Mouse (Mus musculus) olfactory bulb, adult 2 months (tissue): ENCODE results near the gene Gpr87.

ENCODE experiments used
- CTCF ChIP-seq: fragments of 200-500 bp; IDR thresholded peaks from 2 replicates; pipeline ENCODE4 v1.5.1; 2012; ENCODE audit warnings: low read depth, mild to moderate bottlenecking, low read length, moderate library complexity; ENCODE audit not compliant: insufficient read depth
- POLR2A ChIP-seq: fragments of 200-500 bp; IDR thresholded peaks from 2 replicates; pipeline ENCODE4 v1.6.1; 2012; ENCODE audit warnings: mild to moderate bottlenecking, low read depth, low read length, moderate library complexity; ENCODE audit not compliant: insufficient read depth

DNA sequence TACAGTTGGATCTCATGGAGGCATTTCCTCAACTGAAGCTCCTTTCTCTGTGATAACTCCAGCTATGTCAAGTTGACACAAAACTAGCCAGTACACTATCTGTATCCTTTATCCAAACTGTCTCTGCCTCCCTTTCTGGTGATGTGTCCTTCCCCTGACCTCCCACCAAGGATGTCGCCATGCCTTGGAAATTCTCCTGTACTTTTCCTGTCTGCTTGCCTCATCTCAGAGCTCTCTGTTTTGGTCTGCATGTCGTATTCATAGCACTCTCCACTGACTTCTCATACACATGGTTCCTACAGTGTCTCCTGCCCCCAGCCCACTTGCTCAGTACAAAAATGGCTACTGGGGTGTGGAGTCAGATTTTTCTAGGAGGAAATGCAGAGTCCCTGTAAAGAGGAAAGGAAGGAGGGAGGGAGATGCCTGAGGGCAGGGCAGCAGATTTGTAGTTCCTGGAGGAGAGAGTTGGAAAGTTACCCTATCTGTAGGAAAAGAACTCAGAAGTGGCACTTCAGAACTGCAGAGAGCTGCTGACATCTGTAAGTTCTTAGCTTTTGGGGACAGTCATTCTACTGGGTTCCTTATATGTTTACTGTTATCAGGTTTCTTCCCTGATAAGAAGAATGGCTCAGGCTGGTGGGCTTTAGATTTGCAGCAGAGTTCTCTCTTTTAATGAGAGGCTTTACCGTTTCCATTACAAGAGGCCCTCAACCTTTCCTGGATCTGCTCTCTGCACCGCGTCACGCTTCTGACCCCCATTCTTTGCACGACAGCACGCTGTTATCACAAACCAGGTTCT is 53.2 kb downstream of the Gpr87 start:
- TF ChIP-seq POLR2A, result no peak
- TF ChIP-seq CTCF, result no peak
